Comparison of ENCODE assay signal across 11 mouse cellular contexts in the genomic region with DNA sequence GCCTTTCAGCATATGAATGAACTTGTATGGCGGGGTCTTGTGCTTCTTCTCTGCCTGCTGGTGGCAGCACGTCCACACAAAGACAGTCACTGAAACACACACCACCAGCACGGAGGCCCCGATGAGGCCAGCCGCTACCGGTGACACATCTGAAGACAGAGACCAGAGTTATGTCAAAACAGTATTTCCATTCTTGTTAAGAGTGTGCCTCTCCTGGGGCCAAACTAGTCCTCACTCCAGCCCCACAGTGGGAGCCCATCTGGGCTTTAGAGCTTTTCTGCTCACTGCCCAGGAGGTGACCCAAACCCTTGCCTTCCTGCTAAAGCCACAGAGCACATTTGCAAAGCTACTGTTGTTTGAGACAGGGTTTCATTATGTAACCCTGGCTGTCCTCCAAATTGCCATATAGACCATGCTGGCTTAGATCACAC. TPM values are rescaled to one million over a fixed set of nuclear protein-coding genes. Genes with fewer than 3 reads are reported as not detected.
DNase-seq lines count a peak whose midpoint lies in the region; ATAC-seq and TF ChIP-seq lines count a peak whose summit lies in the region.
"Had no signal": no experiment of that assay in that cellular context is flagged by ENCODE, and none has a peak within 500 bp of the region (broad histone marks: within the 10 kb centered on the region; RNA-seq: fewer than 3 reads in every experiment).

No protein-coding gene starts in this region.

- H3K9ac ChIP-seq in heart, embryonic 13.5 days: peak overlapping the region; percentile 5; the same call in 1 of the 2 replicates
- no peak overlapping the region for H3K9ac ChIP-seq in neural tube, embryonic 15.5 days (replicated peaks)
- H3K9ac ChIP-seq: embryonic facial prominence, embryonic 13.5 days; liver, embryonic 13.5 days had no signal

- H3K9me3 ChIP-seq in heart, embryonic 13.5 days: no peaks in the 10 kb centered on the region
- no peaks in the 10 kb centered on the region for H3K9me3 ChIP-seq in neural tube, embryonic 15.5 days (replicated peaks)
- H3K9me3 ChIP-seq in limb, embryonic 10.5 days (replicated peaks): no peaks in the 10 kb centered on the region
- H3K9me3 ChIP-seq: embryonic facial prominence, embryonic 13.5 days; liver, embryonic 13.5 days had no signal

- 37% methylated on average over 6 of the region's 6 CpGs for WGBS in heart, embryonic 13.5 days
- WGBS in neural tube, embryonic 15.5 days: 31% methylated on average over 6 of the region's 6 CpGs
- 75% methylated on average over 6 of the region's 6 CpGs for WGBS in limb, embryonic 10.5 days

- no peaks in the 10 kb centered on the region for H3K27me3 ChIP-seq in heart, embryonic 13.5 days (replicated peaks)
- H3K27me3 ChIP-seq in neural tube, embryonic 15.5 days (replicated peaks): no peaks in the 10 kb centered on the region
- H3K27me3 ChIP-seq in limb, embryonic 10.5 days (ENCODE audit: low read depth, poor library complexity, severe bottlenecking): no peaks in the 10 kb centered on the region
- H3K27me3 ChIP-seq: embryonic facial prominence, embryonic 13.5 days; liver, embryonic 13.5 days had no signal

- no peak overlapping the region for H3K4me2 ChIP-seq in heart, embryonic 13.5 days
- no peak overlapping the region for H3K4me2 ChIP-seq in neural tube, embryonic 15.5 days
- H3K4me2 ChIP-seq: embryonic facial prominence, embryonic 13.5 days; liver, embryonic 13.5 days had no signal

- 0 out of 2 replicates have a peak overlapping the region, but pooled peaks have one; percentile 8 for H3K27ac ChIP-seq in heart, embryonic 13.5 days (replicated peaks)
- 0 out of 2 replicates have a peak overlapping the region, but pooled peaks have one; percentile 18 for H3K27ac ChIP-seq in neural tube, embryonic 15.5 days (replicated peaks)
- no peak overlapping the region for H3K27ac ChIP-seq in gastrocnemius, adult 2 months
- no peak overlapping the region for H3K27ac ChIP-seq in limb, embryonic 10.5 days
- H3K27ac ChIP-seq: embryonic facial prominence, embryonic 13.5 days; liver, embryonic 13.5 days had no signal

- DNase-seq in heart, adult 9 months (ENCODE audit: low spot score in 2 of 2): no peak
- DNase-seq in testis, postnatal 10 days (ENCODE audit: low spot score): peak; percentile 42
- no peak for DNase-seq in testis, postnatal 14 days (ENCODE audit: low spot score)
- DNase-seq in gastrocnemius, adult 2 months: no peak
- no peak for DNase-seq in limb, embryonic 10.5 days (ENCODE audit: low spot score)
- DNase-seq: kidney, postnatal 4 days; liver, embryonic 13.5 days had no signal

- H3K4me1 ChIP-seq in heart, embryonic 13.5 days: peaks cover 20% of the 10 kb centered on the region
- peaks cover 50% of the 10 kb centered on the region for H3K4me1 ChIP-seq in neural tube, embryonic 15.5 days
- peaks cover 12% of the 10 kb centered on the region for H3K4me1 ChIP-seq in limb, embryonic 10.5 days

- intact Hi-C loops in gastrocnemius, adult 2 months (cut with DNase I): no loop called here

- H3K36me3 ChIP-seq in heart, embryonic 13.5 days: peaks cover 22% of the 10 kb centered on the region
- H3K36me3 ChIP-seq in neural tube, embryonic 15.5 days: peaks cover 54% of the 10 kb centered on the region
- peaks cover 47% of the 10 kb centered on the region for H3K36me3 ChIP-seq in limb, embryonic 10.5 days
- H3K36me3 ChIP-seq: liver, embryonic 13.5 days had no signal

- TF ChIP-seq CTCF in gastrocnemius, adult 2 months (IDR thresholded peaks at IDR 0.05): no peak

- no peak overlapping the region for H3K4me3 ChIP-seq in heart, embryonic 13.5 days
- H3K4me3 ChIP-seq in neural tube, embryonic 15.5 days (replicated peaks): no peak overlapping the region
- no peak overlapping the region for H3K4me3 ChIP-seq in gastrocnemius, adult 2 months
- H3K4me3 ChIP-seq in limb, embryonic 10.5 days: no peak overlapping the region
- H3K4me3 ChIP-seq: embryonic facial prominence, embryonic 13.5 days; liver, embryonic 13.5 days had no signal

- ATAC-seq in heart, embryonic 13.5 days (ENCODE audit: extremely low read depth, insufficient number of reproducible peaks, low FRiP score, low TSS enrichment): no peak
- ATAC-seq in common myeloid progenitor, adult 5-6 weeks (replicated peaks; ENCODE audit: low read depth, poor library complexity, severe bottlenecking): 0 out of 2 replicates have a peak, but pooled peaks have one; percentile 18
- no peak for ATAC-seq in neural tube, embryonic 15.5 days (ENCODE audit: low FRiP score)

RNA-seq across cellular contexts. Expression of a gene that starts 12.5 kb away (rescaled TPM):
- 11.7 and 12.8 TPM in 2 replicates for polyA plus RNA-seq in heart, embryonic 13.5 days (2015; fragmentation: Nextera tagmentation; extraction: Ambion mirVana)
- 0.82 and 1.3 TPM in 2 replicates for total RNA-seq in common myeloid progenitor, adult 5-6 weeks (2017)
- 207 and 237 TPM in 2 replicates for polyA plus RNA-seq in neural tube, embryonic 15.5 days (2015; fragmentation: Nextera tagmentation; extraction: Ambion mirVana)
- 1 to 10 TPM; 2.7 to 5.2 TPM for total RNA-seq in gastrocnemius, adult 2 months (2021)
- polyA plus RNA-seq in limb, embryonic 10.5 days (2016; fragmentation: Nextera tagmentation; extraction: Ambion mirVana): 15.1 and 28.1 TPM in 2 replicates

RNA-seq across cellular contexts. Expression of a gene that starts 45.8 kb away (rescaled TPM):
- polyA plus RNA-seq in heart, embryonic 13.5 days (2015; fragmentation: Nextera tagmentation; extraction: Ambion mirVana): 51.7 and 56.8 TPM in 2 replicates
- total RNA-seq in common myeloid progenitor, adult 5-6 weeks (2017): 15.3 TPM in 2 replicates
- 58.7 and 67.5 TPM in 2 replicates for polyA plus RNA-seq in neural tube, embryonic 15.5 days (2015; fragmentation: Nextera tagmentation; extraction: Ambion mirVana)
- 10 to 100 TPM; 20.8 to 20.9 TPM for total RNA-seq in gastrocnemius, adult 2 months (2021)
- 26.8 and 28.4 TPM in 2 replicates for polyA plus RNA-seq in limb, embryonic 10.5 days (2016; fragmentation: Nextera tagmentation; extraction: Ambion mirVana)

Comparison
In these comparisons a context has a peak if more than half of its experiments do, and no peak if none do; other contexts are left out.
1. H3K27ac ChIP-seq: peak in heart, embryonic 13.5 days (single experiment) and neural tube, embryonic 15.5 days (single experiment); none in gastrocnemius, adult 2 months (single experiment) and limb, embryonic 10.5 days (single experiment).